ENCODE assay signal across 8 mouse cellular contexts in the genomic region with DNA sequence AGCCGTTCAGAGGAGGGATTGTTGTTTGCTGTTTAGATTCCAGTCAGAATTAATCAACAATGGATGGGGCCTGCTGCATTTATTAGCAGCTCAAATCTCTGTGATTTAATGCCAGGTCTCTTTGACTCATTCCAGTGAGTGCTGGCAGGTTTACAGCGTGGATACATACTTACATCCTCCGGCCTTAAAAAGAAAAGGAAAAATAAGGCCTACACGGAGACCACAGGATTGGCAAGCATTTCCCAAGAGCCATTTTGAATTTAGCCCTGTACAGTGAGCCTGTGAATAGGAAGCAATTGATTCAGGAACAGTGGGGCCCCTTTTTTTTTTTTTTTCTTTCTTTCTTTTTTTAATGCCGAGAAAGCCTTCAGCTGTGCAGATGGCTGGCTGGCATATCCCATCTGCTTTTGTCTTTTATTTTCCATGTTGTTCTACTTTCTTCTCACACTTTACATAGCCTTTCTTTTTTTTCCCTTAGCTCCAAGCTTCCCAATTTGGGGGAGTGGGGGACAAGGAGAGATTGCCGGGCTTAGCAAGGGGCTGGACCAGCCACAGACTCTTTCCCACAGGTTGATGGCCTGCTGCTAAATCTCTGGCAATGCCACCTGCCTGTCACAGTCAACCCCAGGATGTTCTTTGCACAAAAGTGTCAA.
DNase-seq lines count a peak whose midpoint lies in the region; ATAC-seq lines count a peak whose summit lies in the region.
"Had no signal": no experiment of that assay in that cellular context is flagged by ENCODE, and none has a peak within 500 bp of the region (broad histone marks: within the 10 kb centered on the region; RNA-seq: fewer than 3 reads in every experiment).

No protein-coding gene starts in this region.

- H3K36me3 ChIP-seq in forebrain, embryonic 16.5 days (ENCODE audit: control insufficient read depth, insufficient read depth), result no peaks in the 10 kb centered on the region
- no peaks in the 10 kb centered on the region for H3K36me3 ChIP-seq in limb, embryonic 10.5 days
- H3K36me3 ChIP-seq: stomach, embryonic 15.5 days had no signal

- H3K27me3 ChIP-seq in forebrain, embryonic 16.5 days (replicated peaks; ENCODE audit: control insufficient read depth, insufficient read depth, low read length), result 0 out of 2 replicates have a peak, but pooled peaks cover 4% of the 10 kb centered on the region
- no peaks in the 10 kb centered on the region for H3K27me3 ChIP-seq in limb, embryonic 10.5 days (ENCODE audit: low read depth, poor library complexity, severe bottlenecking)
- H3K27me3 ChIP-seq: stomach, embryonic 15.5 days had no signal

- H3K4me1 ChIP-seq in forebrain, embryonic 16.5 days (replicated peaks; ENCODE audit: control insufficient read depth, insufficient read depth, low read length), result peaks cover 13% of the 10 kb centered on the region
- peaks cover 15% of the 10 kb centered on the region for H3K4me1 ChIP-seq in limb, embryonic 10.5 days
- H3K4me1 ChIP-seq: stomach, embryonic 15.5 days had no signal

- H3K9ac ChIP-seq in forebrain, embryonic 16.5 days (replicated peaks; ENCODE audit: low read depth, low read length), result no peak overlapping the region
- H3K9ac ChIP-seq: stomach, embryonic 15.5 days had no signal

- H3K9me3 ChIP-seq in forebrain, embryonic 16.5 days (ENCODE audit: control insufficient read depth, low read length), result no peaks in the 10 kb centered on the region
- no peaks in the 10 kb centered on the region for H3K9me3 ChIP-seq in limb, embryonic 10.5 days (replicated peaks)
- H3K9me3 ChIP-seq: stomach, embryonic 15.5 days had no signal

- WGBS in forebrain, embryonic 16.5 days, result 5% methylated on average over 6 of the region's 6 CpGs
- 50% methylated on average over 6 of the region's 6 CpGs for WGBS in limb, embryonic 10.5 days

- 0 out of 2 replicates have a peak overlapping the region, but pooled peaks have one; percentile 9 for H3K4me2 ChIP-seq in forebrain, embryonic 16.5 days (ENCODE audit: low read length)
- H3K4me2 ChIP-seq: stomach, embryonic 15.5 days had no signal

- DNase-seq in NIH3T3 (ENCODE audit: low read depth), result peak; percentile 84
- DNase-seq in cerebellum, adult 11 months, result peak; percentile 22
- no peak for DNase-seq in limb, embryonic 10.5 days (ENCODE audit: low spot score)
- DNase-seq in embryo, embryonic 10 days (ENCODE audit: low spot score), result no peak
- no peak for DNase-seq in adrenal gland, postnatal 10 days
- no peak for DNase-seq in ovary, postnatal 36 days (ENCODE audit: low spot score)

- H3K4me3 ChIP-seq in forebrain, embryonic 16.5 days (replicated peaks; ENCODE audit: low read length), result no peak overlapping the region
- H3K4me3 ChIP-seq in limb, embryonic 10.5 days, result no peak overlapping the region
- H3K4me3 ChIP-seq: stomach, embryonic 15.5 days had no signal

- H3K27ac ChIP-seq in forebrain, embryonic 16.5 days (ENCODE audit: low read length), result peak overlapping the region; percentile 58; the same call in 1 of the 2 replicates
- peak overlapping the region; percentile 16; the same call in 1 of the 2 replicates for H3K27ac ChIP-seq in limb, embryonic 10.5 days
- H3K27ac ChIP-seq: stomach, embryonic 15.5 days had no signal

- peak; percentile 94 for ATAC-seq in forebrain, embryonic 16.5 days

Comparison
In these comparisons a context has a peak if more than half of its experiments do, and no peak if none do; other contexts are left out.
1. DNase-seq: peak in NIH3T3 (single experiment) and cerebellum, adult 11 months (single experiment); none in limb, embryonic 10.5 days (single experiment), embryo, embryonic 10 days (single experiment), adrenal gland, postnatal 10 days (single experiment) and ovary, postnatal 36 days (single experiment).